ENCODE assay signal across 25 mouse cellular contexts in genomic region chr12:80881121-80881520, GRCm38 (mm10).
"Had no signal": no experiment of that assay in that cellular context is flagged by ENCODE, and none has a peak within 500 bp of the region (broad histone marks: within the 10 kb centered on the region; RNA-seq: fewer than 3 reads in every experiment).

No protein-coding gene starts in this region.

- ATAC-seq: forebrain, embryonic 13.5 days; forebrain, embryonic 14.5 days; forebrain, embryonic 15.5 days; forebrain, embryonic 16.5 days; forebrain, postnatal 0 days had no signal

- H3K27me3 ChIP-seq: embryonic facial prominence, embryonic 12.5 days; embryonic facial prominence, embryonic 13.5 days; embryonic facial prominence, embryonic 15.5 days; forebrain, embryonic 12.5 days; forebrain, embryonic 13.5 days; forebrain, embryonic 15.5 days had no signal

- H3K27ac ChIP-seq: embryonic facial prominence, embryonic 10.5 days; embryonic facial prominence, embryonic 12.5 days; embryonic facial prominence, embryonic 13.5 days; embryonic facial prominence, embryonic 15.5 days; forebrain, embryonic 10.5 days; forebrain, embryonic 12.5 days; forebrain, embryonic 13.5 days; forebrain, embryonic 15.5 days; gastrocnemius, adult 2 months had no signal

- H3K4me2 ChIP-seq: embryonic facial prominence, embryonic 12.5 days; embryonic facial prominence, embryonic 13.5 days; embryonic facial prominence, embryonic 15.5 days; forebrain, embryonic 12.5 days; forebrain, embryonic 13.5 days; forebrain, embryonic 15.5 days had no signal

- DNase-seq: cerebellum, adult 2 months; cerebellum, adult 8-10 months; cerebellum, postnatal 10 days; cerebellum, postnatal 14 days; cerebellum, postnatal 25 days; cerebellum, postnatal 36 days; embryo, embryonic 11 days; forebrain, postnatal 0 days; gastrocnemius, adult 2 months; gastrocnemius, postnatal 10 days; gastrocnemius, postnatal 14 days; gastrocnemius, postnatal 25 days; gastrocnemius, postnatal 36 days; heart, adult 18-20 months had no signal

- H3K9ac ChIP-seq: embryonic facial prominence, embryonic 12.5 days; embryonic facial prominence, embryonic 13.5 days; embryonic facial prominence, embryonic 15.5 days; forebrain, embryonic 12.5 days; forebrain, embryonic 13.5 days; forebrain, embryonic 15.5 days; forebrain, postnatal 0 days had no signal

- H3K9me3 ChIP-seq: embryonic facial prominence, embryonic 10.5 days; embryonic facial prominence, embryonic 12.5 days; embryonic facial prominence, embryonic 13.5 days; embryonic facial prominence, embryonic 15.5 days; forebrain, embryonic 10.5 days; forebrain, embryonic 12.5 days; forebrain, embryonic 13.5 days; forebrain, embryonic 15.5 days had no signal

- H3K4me1 ChIP-seq: forebrain, embryonic 12.5 days had no signal

- H3K4me3 ChIP-seq: embryonic facial prominence, embryonic 10.5 days; embryonic facial prominence, embryonic 12.5 days; embryonic facial prominence, embryonic 13.5 days; embryonic facial prominence, embryonic 15.5 days; erythroblast, embryonic 14.5 days; forebrain, embryonic 10.5 days; forebrain, embryonic 12.5 days; forebrain, embryonic 13.5 days; forebrain, embryonic 15.5 days; gastrocnemius, adult 2 months had no signal
